Mouse (Mus musculus) liver, postnatal 0 days (tissue): Measurements from ENCODE around the gene Rasal2.

Experiments
- CTCF ChIP-seq: sonication (generic); IDR thresholded peaks from 2 replicates; pipeline ENCODE4 v1.5.1; 2016; ENCODE audit warnings: antibody characterized with exemption, low read depth
- EP300 ChIP-seq: IDR thresholded peaks from 2 replicates; pipeline ENCODE4 v1.6.1; 2016; ENCODE audit warnings: antibody characterized with exemption, low read depth, mild to moderate bottlenecking

DNA sequence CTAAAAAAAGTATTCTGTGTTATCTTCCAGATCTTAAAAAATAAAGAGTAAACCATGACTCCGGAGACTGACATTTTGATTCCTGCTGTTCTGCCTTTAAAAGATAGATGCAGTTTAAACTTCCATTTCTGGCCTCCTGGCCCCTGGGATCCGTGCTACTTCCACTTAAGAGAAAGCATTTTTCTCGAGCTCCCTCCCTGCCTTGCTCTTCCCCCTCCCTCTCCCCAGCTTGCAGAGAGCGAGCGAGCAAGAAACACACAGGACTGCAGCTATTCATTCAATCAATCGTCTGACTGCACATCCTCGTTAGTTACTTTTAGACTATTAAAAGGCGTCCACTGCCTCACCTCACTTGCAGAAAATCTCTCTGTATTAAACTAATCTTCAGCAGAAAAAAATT lies 181.4 kb downstream of the Rasal2 start:
- no peak for TF ChIP-seq CTCF
- no peak for TF ChIP-seq EP300
